Mouse (Mus musculus): ENCODE measurements around the gene Set. TPM values are rescaled to one million over a fixed set of nuclear protein-coding genes. Genes with fewer than 3 reads are reported as not detected.

Gene Set
- polyA plus RNA-seq (2016; fragmentation: Nextera tagmentation; extraction: Ambion mirVana) = 777 and 858 TPM in 2 replicates

- no peak within 1 kb of the TSS for H3K4me3 ChIP-seq
- H3K27me3 ChIP-seq (ENCODE audit: low read depth, poor library complexity, severe bottlenecking) = peaks cover 4% of the 10 kb centered on the region; the same call in 1 of the 2 replicates
- H3K27ac ChIP-seq (replicated peaks) = no peak within 1 kb of the TSS
- no peaks in the 10 kb centered on the region for H3K36me3 ChIP-seq
- no peaks in the 10 kb centered on the region for H3K9me3 ChIP-seq (replicated peaks)
- H3K4me1 ChIP-seq = peaks cover 27% of the 10 kb centered on the region
- WGBS = 46% methylated on average over 12 of the region's 12 CpGs
- peak; percentile 47 for DNase-seq (ENCODE audit: low spot score)
These were observed at the start of gene Set for GRCm38 (mm10) chr2:30057223-30057904. Set (plus strand) TSS chr2:30057378.

- H3K9me3 ChIP-seq (replicated peaks) = no peaks in the 10 kb centered on the region
- H3K4me3 ChIP-seq = no peak overlapping the region
- H3K27ac ChIP-seq (replicated peaks) = no peak overlapping the region
- H3K4me1 ChIP-seq = no peaks in the 10 kb centered on the region
- no peaks in the 10 kb centered on the region for H3K27me3 ChIP-seq (ENCODE audit: low read depth, poor library complexity, severe bottlenecking)
- peaks cover 100% of the 10 kb centered on the region for H3K36me3 ChIP-seq
- 91% methylated on average over 1 of the region's 1 CpGs for WGBS
- DNase-seq (ENCODE audit: low spot score) = no peak
These were observed 48.1 kb upstream of the Set start for GRCm38 (mm10) chr2:30009101-30009500.

DNA sequence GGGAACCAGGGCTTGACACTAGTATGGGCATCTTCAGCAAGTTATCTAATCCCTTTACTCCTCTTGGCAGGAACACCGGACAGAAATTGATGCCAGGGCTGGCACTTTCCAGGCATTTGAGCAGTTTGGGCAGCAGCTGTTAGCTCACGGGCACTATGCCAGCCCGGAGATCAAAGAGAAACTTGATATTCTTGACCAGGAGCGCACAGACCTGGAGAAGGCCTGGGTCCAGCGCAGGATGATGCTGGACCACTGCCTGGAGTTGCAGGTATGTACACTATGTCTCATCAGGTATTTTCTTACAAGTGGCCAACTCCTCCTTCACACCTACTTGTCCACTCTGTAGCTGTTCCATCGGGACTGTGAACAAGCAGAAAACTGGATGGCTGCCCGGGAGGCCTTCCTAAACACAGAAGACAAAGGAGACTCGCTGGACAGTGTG lies 46.3 kb upstream of the Set start:
- 96% methylated on average over 8 of the region's 8 CpGs for WGBS
- no peaks in the 10 kb centered on the region for H3K27me3 ChIP-seq (ENCODE audit: low read depth, poor library complexity, severe bottlenecking)
- no peaks in the 10 kb centered on the region for H3K9me3 ChIP-seq (replicated peaks)
- no peak for DNase-seq (ENCODE audit: low spot score)
- no peak overlapping the region for H3K27ac ChIP-seq (replicated peaks)
- H3K36me3 ChIP-seq = peaks cover 100% of the 10 kb centered on the region
- no peaks in the 10 kb centered on the region for H3K4me1 ChIP-seq
- H3K4me3 ChIP-seq = no peak overlapping the region

DNA sequence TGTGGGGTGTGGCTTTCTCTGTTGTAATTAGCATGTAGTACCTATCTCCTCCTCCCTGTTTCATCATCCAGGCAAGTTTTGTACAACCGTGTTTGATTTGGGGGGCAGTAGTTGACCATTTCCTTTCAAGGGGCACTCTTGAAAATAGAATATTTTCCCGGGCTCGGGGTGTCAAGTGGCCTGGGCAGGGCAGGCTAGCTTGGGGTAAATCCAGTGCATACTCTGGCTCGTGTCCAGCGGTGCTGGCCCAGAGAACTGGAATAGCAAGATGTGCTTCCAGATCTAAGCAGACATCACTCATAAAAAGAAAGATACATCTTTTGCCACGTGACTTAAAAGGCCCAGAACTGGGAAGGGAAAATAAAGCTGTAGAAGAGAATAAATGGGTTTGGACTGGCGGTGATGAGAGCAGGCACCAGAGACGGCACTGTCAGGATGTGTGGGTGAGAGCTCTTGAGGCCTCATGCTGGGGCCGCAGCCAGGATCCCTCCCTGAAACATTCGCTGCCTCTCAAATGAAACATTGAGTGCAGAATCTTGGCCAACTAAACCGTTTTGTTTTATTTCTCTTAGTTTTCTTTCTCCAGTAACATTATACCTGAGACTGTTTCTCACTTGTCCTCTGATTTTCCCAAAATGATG lies 42.7 kb upstream of the Set start:
- no peak overlapping the region for H3K4me3 ChIP-seq
- DNase-seq (ENCODE audit: low spot score) = no peak
- H3K36me3 ChIP-seq = peaks cover 100% of the 10 kb centered on the region
- no peaks in the 10 kb centered on the region for H3K9me3 ChIP-seq (replicated peaks)
- no peaks in the 10 kb centered on the region for H3K4me1 ChIP-seq
- no peak overlapping the region for H3K27ac ChIP-seq (replicated peaks)
- H3K27me3 ChIP-seq (ENCODE audit: low read depth, poor library complexity, severe bottlenecking) = no peaks in the 10 kb centered on the region
- WGBS = 93% methylated on average over 11 of the region's 11 CpGs

GRCm38 (mm10) chr2:30025454-30025853 lies 31.7 kb upstream of the Set start:
- no peaks in the 10 kb centered on the region for H3K4me1 ChIP-seq
- 93% methylated on average over 4 of the region's 4 CpGs for WGBS
- no peaks in the 10 kb centered on the region for H3K9me3 ChIP-seq (replicated peaks)
- no peaks in the 10 kb centered on the region for H3K27me3 ChIP-seq (ENCODE audit: low read depth, poor library complexity, severe bottlenecking)
- no peak overlapping the region for H3K4me3 ChIP-seq
- no peak overlapping the region for H3K27ac ChIP-seq (replicated peaks)
- peaks cover 100% of the 10 kb centered on the region for H3K36me3 ChIP-seq
- no peak for DNase-seq (ENCODE audit: low spot score)

DNA sequence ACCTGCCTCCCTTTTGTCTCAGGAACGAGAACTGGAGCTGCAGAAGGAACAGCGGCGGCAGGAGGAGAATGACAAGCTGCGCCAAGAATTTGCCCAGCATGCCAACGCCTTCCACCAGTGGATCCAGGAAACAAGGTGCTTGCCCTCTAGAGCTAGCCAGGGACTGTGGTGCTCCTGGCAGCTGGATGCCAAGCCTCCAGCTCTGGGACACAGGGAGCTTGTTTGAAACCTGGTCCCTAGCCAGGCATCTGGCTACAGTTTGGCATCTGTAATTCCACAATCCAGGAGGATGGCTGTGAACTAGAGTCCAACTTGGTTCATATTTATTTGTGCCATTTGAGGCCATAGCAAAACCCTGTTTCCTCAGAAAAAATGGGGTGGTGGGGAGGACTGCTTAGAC lies 30.2 kb upstream of the Set start:
- Histone ChIP-seq H3K27me3 (ENCODE audit: low read depth, poor library complexity, severe bottlenecking) (no peaks in the 10 kb centered on the region), H3K9me3 (replicated peaks) (no peaks in the 10 kb centered on the region), H3K27ac (replicated peaks) (no peak overlapping the region), H3K36me3 (peaks cover 100% of the 10 kb centered on the region), H3K4me3 (no peak overlapping the region), H3K4me1 (no peaks in the 10 kb centered on the region)
- 97% methylated on average over 5 of the region's 5 CpGs for WGBS
- DNase-seq (ENCODE audit: low spot score) = no peak

GRCm38 (mm10) chr2:30032244-30032846 lies 24.8 kb upstream of the Set start:
- WGBS = 70% methylated on average over 11 of the region's 11 CpGs
- no peak overlapping the region for H3K27ac ChIP-seq (replicated peaks)
- DNase-seq (ENCODE audit: low spot score) = no peak
- no peak overlapping the region for H3K4me3 ChIP-seq
- H3K9me3 ChIP-seq (replicated peaks) = no peaks in the 10 kb centered on the region
- peaks cover 76% of the 10 kb centered on the region for H3K36me3 ChIP-seq
- H3K4me1 ChIP-seq = 0 out of 2 replicates have a peak, but pooled peaks cover 6% of the 10 kb centered on the region
- H3K27me3 ChIP-seq (ENCODE audit: low read depth, poor library complexity, severe bottlenecking) = no peaks in the 10 kb centered on the region

- Histone ChIP-seq H3K4me3 (no peak overlapping the region), H3K27ac (replicated peaks) (no peak overlapping the region), H3K27me3 (ENCODE audit: low read depth, poor library complexity, severe bottlenecking) (no peaks in the 10 kb centered on the region), H3K36me3 (peaks cover 75% of the 10 kb centered on the region), H3K4me1 (0 out of 2 replicates have a peak, but pooled peaks cover 6% of the 10 kb centered on the region), H3K9me3 (replicated peaks) (no peaks in the 10 kb centered on the region)
- WGBS = 72% methylated on average over 6 of the region's 6 CpGs
- no peak for DNase-seq (ENCODE audit: low spot score)
These were observed 24.2 kb upstream of the Set start for GRCm38 (mm10) chr2:30032957-30033356.

- Histone ChIP-seq H3K4me1 (peaks cover 12% of the 10 kb centered on the region), H3K36me3 (peaks cover 31% of the 10 kb centered on the region), H3K27ac (replicated peaks) (no peak overlapping the region), H3K4me3 (no peak overlapping the region), H3K9me3 (replicated peaks) (no peaks in the 10 kb centered on the region), H3K27me3 (ENCODE audit: low read depth, poor library complexity, severe bottlenecking) (no peaks in the 10 kb centered on the region)
- no peak for DNase-seq (ENCODE audit: low spot score)
- WGBS = 91% methylated on average over 2 of the region's 2 CpGs
These were observed 19.4 kb upstream of the Set start for GRCm38 (mm10) chr2:30037762-30038161.

GRCm38 (mm10) chr2:30038370-30038769 lies 18.8 kb upstream of the Set start:
- WGBS = 94% methylated on average over 10 of the region's 10 CpGs
- peaks cover 25% of the 10 kb centered on the region for H3K36me3 ChIP-seq
- H3K27ac ChIP-seq (replicated peaks) = no peak overlapping the region
- H3K27me3 ChIP-seq (ENCODE audit: low read depth, poor library complexity, severe bottlenecking) = no peaks in the 10 kb centered on the region
- peaks cover 10% of the 10 kb centered on the region for H3K4me1 ChIP-seq
- no peaks in the 10 kb centered on the region for H3K9me3 ChIP-seq (replicated peaks)
- DNase-seq (ENCODE audit: low spot score) = no peak
- H3K4me3 ChIP-seq = no peak overlapping the region

DNA sequence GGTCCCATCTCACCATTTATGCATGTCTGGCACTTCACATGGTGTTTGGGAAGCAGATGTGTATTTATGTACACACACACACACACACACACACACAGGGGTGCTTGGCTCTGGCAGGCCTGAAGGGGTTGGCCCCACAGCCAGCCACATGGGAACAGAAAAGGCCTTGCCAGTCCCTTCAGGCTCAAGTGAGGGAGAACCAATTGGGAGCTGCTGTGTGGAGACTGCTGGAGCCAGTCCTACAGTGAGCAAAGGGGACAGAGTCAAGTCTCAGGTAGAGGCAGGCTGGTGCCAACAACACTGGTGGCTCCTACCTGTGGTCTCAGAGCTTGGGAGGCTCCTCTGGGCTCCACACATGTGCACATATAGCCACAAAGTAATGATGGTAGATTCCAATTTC lies 17.5 kb upstream of the Set start:
- Histone ChIP-seq H3K27ac (replicated peaks) (no peak overlapping the region), H3K9me3 (replicated peaks) (no peaks in the 10 kb centered on the region), H3K36me3 (peaks cover 18% of the 10 kb centered on the region), H3K4me1 (peaks cover 6% of the 10 kb centered on the region), H3K4me3 (no peak overlapping the region), H3K27me3 (ENCODE audit: low read depth, poor library complexity, severe bottlenecking) (no peaks in the 10 kb centered on the region)
- no peak for DNase-seq (ENCODE audit: low spot score)

- Histone ChIP-seq H3K27me3 (ENCODE audit: low read depth, poor library complexity, severe bottlenecking) (no peaks in the 10 kb centered on the region), H3K4me3 (no peak overlapping the region), H3K27ac (replicated peaks) (no peak overlapping the region; the same call in 1 of the 2 replicates), H3K36me3 (peaks cover 20% of the 10 kb centered on the region), H3K9me3 (replicated peaks) (no peaks in the 10 kb centered on the region), H3K4me1 (peaks cover 6% of the 10 kb centered on the region)
- peak; percentile 75 for DNase-seq (ENCODE audit: low spot score)
- 7% methylated on average over 4 of the region's 4 CpGs for WGBS
These were observed 14.7 kb upstream of the Set start for GRCm38 (mm10) chr2:30042445-30042844.

- WGBS = 90% methylated on average over 5 of the region's 5 CpGs
- peaks cover 17% of the 10 kb centered on the region for H3K4me1 ChIP-seq
- peaks cover 14% of the 10 kb centered on the region for H3K36me3 ChIP-seq
- H3K27me3 ChIP-seq (ENCODE audit: low read depth, poor library complexity, severe bottlenecking) = no peaks in the 10 kb centered on the region
- no peak for DNase-seq (ENCODE audit: low spot score)
- no peak overlapping the region for H3K27ac ChIP-seq (replicated peaks)
- H3K4me3 ChIP-seq = no peak overlapping the region
- H3K9me3 ChIP-seq (replicated peaks) = no peaks in the 10 kb centered on the region
These were observed 12.6 kb upstream of the Set start for GRCm38 (mm10) chr2:30044550-30044949.

Data from midbrain, embryonic 10.5 days (tissue).